Mouse (Mus musculus) stomach, postnatal 0 days (tissue): ENCODE results near the gene Lim2. TPM values are rescaled to one million over a fixed set of nuclear protein-coding genes. Genes with fewer than 3 reads are reported as not detected.

Experiments
- ATAC-seq: fragments of 200-750 bp; cut with Nextera tagmentation; 2 replicates; pipeline ENCODE4 v1.8.0; 2017; ENCODE audit not compliant: low FRiP score, low TSS enrichment
- DNase-seq: peaks from one replicate; pipeline ENCODE4 v3.0.0-alpha.2; 2016; ENCODE audit warnings: low spot score
- H3K27ac ChIP-seq: fragments of 300-500 bp; sonication (generic); replicated peaks from 2 replicates; pipeline ENCODE4 v1.5.1; 2014; ENCODE audit warnings: mild to moderate bottlenecking, control low read depth
- H3K27me3 ChIP-seq: fragments of 300-500 bp; sonication (generic); 2 replicates; pipeline ENCODE4 v1.6.1; 2014; ENCODE audit warnings: low read length; ENCODE audit not compliant: control insufficient read depth, insufficient read depth
- H3K36me3 ChIP-seq: fragments of 300-500 bp; sonication (generic); 2 replicates; pipeline ENCODE4 v1.6.1; 2014; ENCODE audit warnings: low read length, mixed read lengths; ENCODE audit not compliant: control insufficient read depth, insufficient read depth
- H3K4me1 ChIP-seq: fragments of 300-500 bp; sonication (generic); replicated peaks from 2 replicates; pipeline ENCODE4 v1.6.1; 2014; ENCODE audit warnings: antibody characterized with exemption; ENCODE audit not compliant: control insufficient read depth, insufficient read depth
- H3K4me2 ChIP-seq: fragments of 300-500 bp; sonication (generic); replicated peaks from 2 replicates; pipeline ENCODE4 v1.6.1; 2014; ENCODE audit warnings: low read depth, mild to moderate bottlenecking, control low read depth, moderate library complexity
- H3K4me3 ChIP-seq: fragments of 300-500 bp; sonication (generic); 2 replicates; pipeline ENCODE4 v1.5.1; 2014; ENCODE audit warnings: low read depth, low read length, control low read depth
- H3K9ac ChIP-seq: fragments of 300-500 bp; sonication (generic); 2 replicates; pipeline ENCODE4 v1.6.1; 2014; ENCODE audit warnings: mild to moderate bottlenecking, low read length, control low read depth, mixed read lengths
- H3K9me3 ChIP-seq: fragments of 300-500 bp; sonication (generic); 2 replicates; pipeline ENCODE4 v1.6.1; 2016; ENCODE audit warnings: low read length; ENCODE audit not compliant: control insufficient read depth
- CTCF ChIP-seq: IDR thresholded peaks from 2 replicates; pipeline ENCODE4 v1.5.1; 2016; ENCODE audit warnings: antibody characterized with exemption, low read depth, mild to moderate bottlenecking, moderate library complexity
- EP300 ChIP-seq: optimal IDR thresholded peaks from 2 replicates; pipeline ENCODE3; 2016; ENCODE audit warnings: antibody characterized with exemption
- WGBS: fragments of 180-500 bp; shearing (Covaris S2); extraction: QIAGEN DNeasy Blood & Tissue Kit; methylation state at CpG from one replicate; pipeline ENCODE4 v1.1.7; 2014; 5-methylcytosine and 5-hydroxymethylcytosine counted together
- polyA plus RNA-seq: library from polyadenylated mRNA; unstranded; fragments of >200 nt; fragmentation: Nextera tagmentation; extraction: Ambion mirVana; gene quantifications from 2 replicates; pipeline ENCODE4 v1.2.1, GENCODE M21; 2015

Gene Lim2
- polyA plus RNA-seq, 1 experiment from 2014 or later, result 0.23 TPM

- ATAC-seq (no peak), DNase-seq (no peak)
- Histone ChIP-seq H3K4me3 (no peak overlapping the region), H3K27ac (0 out of 2 replicates have a peak overlapping the region, but pooled peaks have one; percentile 8), H3K27me3 (no peaks in the 10 kb centered on the region), H3K4me1 (no peaks in the 10 kb centered on the region), H3K9me3 (no peaks in the 10 kb centered on the region), H3K9ac (no peak overlapping the region), H3K36me3 (no peaks in the 10 kb centered on the region), H3K4me2 (no peak overlapping the region)
- TF ChIP-seq EP300, result no peak
- no peak for TF ChIP-seq CTCF
- 28% methylated on average over 4 of the region's 4 CpGs for WGBS
Measured at GRCm38 (mm10) chr7:43429500-43429899, 2.0 kb downstream of the Lim2 start.

GRCm38 (mm10) chr7:43432891-43433290 is 5.4 kb downstream of the Lim2 start:
- Histone ChIP-seq H3K27ac (no peak overlapping the region), H3K4me1 (no peaks in the 10 kb centered on the region), H3K9ac (no peak overlapping the region), H3K36me3 (no peaks in the 10 kb centered on the region), H3K4me3 (no peak overlapping the region), H3K9me3 (no peaks in the 10 kb centered on the region), H3K27me3 (no peaks in the 10 kb centered on the region), H3K4me2 (no peak overlapping the region)
- 71% methylated on average over 4 of the region's 4 CpGs for WGBS
- TF ChIP-seq CTCF (no peak), EP300 (no peak)
- DNase-seq, result no peak
- ATAC-seq, result no peak

- TF ChIP-seq EP300 (no peak), CTCF (no peak)
- Histone ChIP-seq H3K4me3 (no peak overlapping the region), H3K27ac (no peak overlapping the region), H3K4me1 (no peaks in the 10 kb centered on the region), H3K9me3 (no peaks in the 10 kb centered on the region), H3K36me3 (no peaks in the 10 kb centered on the region), H3K27me3 (no peaks in the 10 kb centered on the region), H3K9ac (no peak overlapping the region), H3K4me2 (no peak overlapping the region)
- DNase-seq, result no peak
- no peak for ATAC-seq
- 89% methylated on average over 5 of the region's 5 CpGs for WGBS
Measured at GRCm38 (mm10) chr7:43434676-43435075, 7.2 kb downstream of the Lim2 start.

- Histone ChIP-seq H3K9me3 (no peaks in the 10 kb centered on the region), H3K36me3 (no peaks in the 10 kb centered on the region), H3K27ac (no peak within 1 kb of the TSS), H3K4me1 (no peaks in the 10 kb centered on the region), H3K4me2 (no peak within 1 kb of the TSS), H3K4me3 (no peak within 1 kb of the TSS), H3K9ac (no peak within 1 kb of the TSS), H3K27me3 (no peaks in the 10 kb centered on the region)
- DNase-seq (no peak), ATAC-seq (no peak)
- TF ChIP-seq EP300 (no peak), CTCF (no peak)
- 74% methylated on average over 10 of the region's 10 CpGs for WGBS
Measured at GRCm38 (mm10) chr7:43436341-43437255, 9.1 kb downstream of the Lim2 start, which contains the start of gene Nkg7. TSS of gene Nkg7 (plus strand) at chr7:43437073.

- 72% methylated on average over 4 of the region's 4 CpGs for WGBS
- DNase-seq (no peak), ATAC-seq (no peak)
- Histone ChIP-seq H3K27me3 (no peaks in the 10 kb centered on the region), H3K9me3 (no peaks in the 10 kb centered on the region), H3K9ac (no peak overlapping the region), H3K4me1 (peaks cover 2% of the 10 kb centered on the region; the same call in 1 of the 2 replicates), H3K27ac (no peak overlapping the region), H3K36me3 (no peaks in the 10 kb centered on the region), H3K4me2 (no peak overlapping the region), H3K4me3 (no peak overlapping the region)
- TF ChIP-seq EP300 (no peak), CTCF (no peak)
Measured at GRCm38 (mm10) chr7:43438611-43439010, 11.1 kb downstream of the Lim2 start.

GRCm38 (mm10) chr7:43440482-43440881 is 13.0 kb downstream of the Lim2 start, which contains the start of gene Cldnd2:
TSS of gene Cldnd2 (plus strand) at chr7:43440782.
- H3K27ac ChIP-seq, result no peak within 1 kb of the TSS
- no peak within 1 kb of the TSS for H3K4me3 ChIP-seq
- no peak within 1 kb of the TSS for H3K9ac ChIP-seq
- H3K9me3 ChIP-seq, result no peaks in the 10 kb centered on the region
- DNase-seq (no peak), ATAC-seq (no peak)
- H3K36me3 ChIP-seq, result no peaks in the 10 kb centered on the region
- TF ChIP-seq CTCF (no peak), EP300 (no peak)
- WGBS, result 81% methylated on average over 6 of the region's 6 CpGs
- H3K4me1 ChIP-seq, result peaks cover 5% of the 10 kb centered on the region; the same call in 1 of the 2 replicates
- H3K4me2 ChIP-seq, result no peak within 1 kb of the TSS
- H3K27me3 ChIP-seq, result no peaks in the 10 kb centered on the region
